Mouse (Mus musculus) B cell, adult 67 days (primary cell): ENCODE data around the gene Slc34a1. TPM values are rescaled to one million over a fixed set of nuclear protein-coding genes. Genes with fewer than 3 reads are reported as not detected.

Source experiments
- total RNA-seq, 2 experiments: library from RNA; stranded (reverse); gene quantifications; 4 replicates each; pipeline ENCODE4 v1.2.4; 2023

Slc34a1 gene
- 1 to 10 TPM in 1 of 2 experiments, not detected in 1; 1.0 TPM for total RNA-seq

GRCm38 (mm10) chr13:55398088-55398487, at the start of gene Slc34a1:
TSS of gene Slc34a1 (plus strand) at chr13:55398187.

GRCm38 (mm10) chr13:55362453-55363060, 35.4 kb upstream of the Slc34a1 start, which contains the start of gene Lman2:
TSS of gene Lman2 (minus strand) at chr13:55362783.

DNA sequence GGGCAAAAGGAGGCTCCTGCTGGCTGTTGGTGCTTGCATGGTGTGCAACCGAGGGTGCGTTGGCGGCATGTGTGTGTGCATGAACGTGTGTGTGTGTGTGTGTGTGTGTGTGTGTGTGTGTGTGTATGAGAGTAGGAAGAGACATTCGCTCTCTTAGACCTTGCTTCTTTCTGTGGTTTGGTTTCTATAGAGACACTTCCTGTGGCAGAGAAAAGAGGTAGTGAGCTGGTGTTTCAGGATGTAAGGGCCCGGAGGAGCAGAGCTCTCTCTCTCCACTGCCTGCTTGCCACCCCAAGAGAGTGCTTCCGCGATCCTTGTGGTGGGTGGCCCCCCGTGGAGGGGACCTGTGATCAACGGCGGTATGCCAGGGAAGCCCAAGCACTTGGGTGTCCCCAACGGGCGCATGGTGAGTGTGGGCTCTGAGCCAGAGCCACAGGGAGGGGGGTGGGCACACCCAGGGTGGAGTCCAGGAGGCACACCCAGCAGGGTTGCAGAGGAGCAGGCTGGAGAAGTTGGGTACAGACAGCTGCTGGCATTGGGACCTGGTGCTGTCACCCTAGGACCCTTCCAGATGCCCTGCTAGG, 28.4 kb upstream of the Slc34a1 start, which contains the start of gene Rgs14:
TSS of gene Rgs14 (plus strand) at position 202 of the 584 bp plus-strand sequence.

GRCm38 (mm10) chr13:55414743-55415380, 16.9 kb downstream of the Slc34a1 start, which contains the start of gene Pfn3:
TSS of gene Pfn3 (minus strand) at chr13:55415232.

DNA sequence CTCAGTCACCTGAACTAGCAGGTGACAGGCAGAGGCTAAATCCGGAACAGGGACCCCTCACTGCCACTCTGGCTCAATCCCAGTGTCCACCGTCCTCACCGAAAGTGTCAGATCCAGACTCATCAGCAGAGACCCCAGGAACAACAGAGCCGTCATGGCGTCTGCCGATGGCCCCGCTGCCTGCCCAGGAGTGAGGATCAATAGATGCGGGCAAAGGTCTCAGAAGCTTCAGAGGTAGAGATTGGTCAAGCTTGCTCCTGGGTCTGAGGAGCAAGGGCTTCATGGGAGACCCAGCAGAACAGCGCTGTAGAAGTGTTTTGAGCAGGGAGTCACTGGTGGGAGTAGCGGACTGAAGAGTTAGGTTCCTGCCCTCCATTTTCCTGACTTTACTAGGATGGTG, 28.6 kb downstream of the Slc34a1 start, which contains the start of gene F12:
TSS of gene F12 (minus strand) at position 181 of the 400 bp plus-strand sequence.

DNA sequence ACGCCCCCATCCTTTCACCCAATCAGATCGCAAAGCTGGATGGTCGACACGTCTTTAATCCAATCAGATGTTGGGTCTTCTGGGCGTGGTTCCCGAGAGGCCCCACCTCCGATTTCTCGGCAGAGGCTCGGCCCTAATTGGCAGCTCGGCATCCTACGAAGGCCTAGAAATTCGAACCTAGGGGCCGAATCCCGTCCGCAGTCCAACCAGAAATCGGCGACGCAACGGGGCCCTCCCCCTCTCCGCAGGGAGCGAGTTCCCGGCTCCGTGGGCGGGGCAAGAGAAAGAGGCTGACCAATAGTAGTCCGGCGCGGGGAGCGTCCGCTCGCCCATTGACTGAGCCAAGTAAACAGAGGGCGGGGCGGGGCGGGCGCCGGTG, 46.9 kb downstream of the Slc34a1 start, which contains the start of gene Grk6:
TSS of gene Grk6 (plus strand) at position 136 of the 379 bp plus-strand sequence.

GRCm38 (mm10) chr13:55464027-55464884, 66.3 kb downstream of the Slc34a1 start, which contains the start of gene Prr7:
TSS of gene Prr7 (plus strand) at chr13:55464267.

Other genes with a start within 250 kb of the Slc34a1 start
- not detected for gene Fgfr4, start 245.5 kb upstream of the Slc34a1 start, total RNA-seq
- 100 to 1,000 TPM; 193 to 232 TPM for gene Nsd1, start 188.4 kb upstream of the Slc34a1 start, total RNA-seq
- 100 to 1,000 TPM; 145 to 150 TPM for gene Prelid1, start 77.7 kb upstream of the Slc34a1 start, total RNA-seq
- 10 to 100 TPM; 65.3 to 71.0 TPM for gene Rab24, start 76.2 kb upstream of the Slc34a1 start, total RNA-seq
- 1 to 10 TPM; 1.2 to 2.2 TPM for gene Mxd3, start 68.4 kb upstream of the Slc34a1 start, total RNA-seq
- 100 to 1,000 TPM; 112 to 123 TPM for gene Lman2, start 35.4 kb upstream of the Slc34a1 start, total RNA-seq
- 10 to 100 TPM; 74.5 to 83.7 TPM for gene Rgs14, start 28.5 kb upstream of the Slc34a1 start, total RNA-seq
- gene Pfn3, start 17.0 kb downstream of the Slc34a1 start, total RNA-seq: not detected
- gene F12, start 28.6 kb downstream of the Slc34a1 start, total RNA-seq: 1 to 10 TPM; 1.8 to 2.1 TPM
- 100 to 1,000 TPM; 498 to 536 TPM for gene Grk6, start 46.9 kb downstream of the Slc34a1 start, total RNA-seq
- 10 to 100 TPM; 30.1 to 41.2 TPM for gene Prr7, start 66.1 kb downstream of the Slc34a1 start, total RNA-seq
- gene Dbn1, start 89.9 kb downstream of the Slc34a1 start, total RNA-seq: under 1 TPM in 1 of 2 experiments, not detected in 1; 0.17 TPM
- 10 to 100 TPM; 29.0 to 33.3 TPM for gene Pdlim7, start 115.5 kb downstream of the Slc34a1 start, total RNA-seq
- gene Dok3, start 131.1 kb downstream of the Slc34a1 start, total RNA-seq: 100 to 1,000 TPM; 322 TPM
- gene Ddx41, start 138.5 kb downstream of the Slc34a1 start, total RNA-seq: 100 to 1,000 TPM; 135 to 147 TPM
- 100 to 1,000 TPM; 148 to 159 TPM for gene Fam193b, start 172.9 kb downstream of the Slc34a1 start, total RNA-seq
- 10 to 100 TPM; 78.0 to 96.9 TPM for gene Tmed9, start 175.5 kb downstream of the Slc34a1 start, total RNA-seq
- 10 to 100 TPM; 22.3 to 27.8 TPM for gene B4galt7, start 201.7 kb downstream of the Slc34a1 start, total RNA-seq
- gene Caml, start 224.8 kb downstream of the Slc34a1 start, total RNA-seq: 10 to 100 TPM; 18.0 to 22.7 TPM
- 100 to 1,000 TPM; 100 to 112 TPM for gene Ddx46, start 236.8 kb downstream of the Slc34a1 start, total RNA-seq